Mouse (Mus musculus): ENCODE results near the gene Trpv1. TPM values are rescaled to one million over a fixed set of nuclear protein-coding genes. Genes with fewer than 3 reads are reported as not detected.

Trpv1 gene
- total RNA-seq, 2 experiments from 2014 or later = 0.15 TPM

Other genes with a start within 250 kb of the Trpv1 start
- under 1 TPM; 0.20 to 0.32 TPM for gene P2rx1, start 235.2 kb upstream of the Trpv1 start, total RNA-seq (2021)
- 1 to 10 TPM in 1 of 2 experiments, under 1 TPM in 1; 0.71 to 1.2 TPM for gene Camkk1, start 215.3 kb upstream of the Trpv1 start, total RNA-seq (2021)
- gene Ncbp3, start 186.5 kb upstream of the Trpv1 start, total RNA-seq (2021) = 1 to 10 TPM; 2.6 to 2.9 TPM
- under 1 TPM; 0.07 to 0.13 TPM for gene Itgae, start 143.7 kb upstream of the Trpv1 start, total RNA-seq (2021)
- gene Haspin, start 96.0 kb upstream of the Trpv1 start, total RNA-seq (2021) = under 1 TPM; 0.15 to 0.18 TPM
- gene P2rx5, start 73.9 kb upstream of the Trpv1 start, total RNA-seq (2021) = 1 to 10 TPM; 6.9 to 8.6 TPM
- 10 to 100 TPM; 74.4 to 90.9 TPM for gene Emc6, start 57.3 kb upstream of the Trpv1 start, total RNA-seq (2021)
- 10 to 100 TPM in 1 of 2 experiments, 1 to 10 TPM in 1; 9.3 to 10.5 TPM for gene Tax1bp3, start 57.2 kb upstream of the Trpv1 start, total RNA-seq (2021)
- gene Ctns, start 35.2 kb upstream of the Trpv1 start, total RNA-seq (2021) = 1 to 10 TPM; 5.3 to 5.5 TPM
- gene Shpk, start 34.8 kb upstream of the Trpv1 start, total RNA-seq (2021) = under 1 TPM; 0.47 to 0.69 TPM
- gene Trpv3, start 33.1 kb downstream of the Trpv1 start, total RNA-seq (2021) = not detected
- 1 to 10 TPM; 1.7 to 3.8 TPM for gene Aspa, start 95.3 kb downstream of the Trpv1 start, total RNA-seq (2021)
- gene Gm49340, start 95.4 kb downstream of the Trpv1 start, total RNA-seq (2021) = not detected
- gene Spata22, start 95.4 kb downstream of the Trpv1 start, total RNA-seq (2021) = not detected
- gene Olfr20, start 116.5 kb downstream of the Trpv1 start, total RNA-seq (2021) = not detected
- gene Olfr376, start 137.0 kb downstream of the Trpv1 start, total RNA-seq (2021) = not detected
- gene Olfr1, start 165.3 kb downstream of the Trpv1 start, total RNA-seq (2021) = not detected
- not detected for gene Olfr378, start 194.2 kb downstream of the Trpv1 start, total RNA-seq (2021)
- not detected for gene Olfr380, start 223.2 kb downstream of the Trpv1 start, total RNA-seq (2021)